Mouse (Mus musculus) natural killer cell, adult 2 months (primary cell): ENCODE data around the gene Zfc3h1.
A peak's percentile ranks its signal among the peaks of the same experiment; 100 is the strongest.

Source experiments
- DNase-seq, 2 experiments: peaks; one replicate each; pipeline ENCODE4 v3.0.0; 2022; ENCODE audit warnings: low spot score in 2 of 2

Zfc3h1 gene

DNA sequence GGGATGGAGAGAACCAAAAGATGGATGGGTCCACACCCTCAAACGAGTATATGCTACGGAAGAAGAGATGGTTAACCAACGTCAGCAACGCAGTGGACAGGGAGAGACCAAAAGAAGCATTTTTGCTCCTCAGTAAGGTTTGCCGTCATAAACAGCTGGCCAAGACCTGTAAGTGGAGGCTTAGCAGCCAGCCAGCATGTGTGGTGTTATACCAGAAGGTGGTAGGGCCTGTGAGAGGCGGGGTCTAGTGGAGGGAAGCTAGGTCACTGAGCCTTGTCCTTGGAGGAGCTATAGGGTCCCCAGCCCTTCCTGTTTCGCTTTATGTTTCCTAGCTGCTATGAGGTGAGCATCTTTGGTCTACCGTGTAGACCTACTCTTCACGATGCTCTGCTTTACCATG, 91.7 kb downstream of the Zfc3h1 start:
- DNase-seq = peak in 1 of 2 experiments; percentile 8

DNA sequence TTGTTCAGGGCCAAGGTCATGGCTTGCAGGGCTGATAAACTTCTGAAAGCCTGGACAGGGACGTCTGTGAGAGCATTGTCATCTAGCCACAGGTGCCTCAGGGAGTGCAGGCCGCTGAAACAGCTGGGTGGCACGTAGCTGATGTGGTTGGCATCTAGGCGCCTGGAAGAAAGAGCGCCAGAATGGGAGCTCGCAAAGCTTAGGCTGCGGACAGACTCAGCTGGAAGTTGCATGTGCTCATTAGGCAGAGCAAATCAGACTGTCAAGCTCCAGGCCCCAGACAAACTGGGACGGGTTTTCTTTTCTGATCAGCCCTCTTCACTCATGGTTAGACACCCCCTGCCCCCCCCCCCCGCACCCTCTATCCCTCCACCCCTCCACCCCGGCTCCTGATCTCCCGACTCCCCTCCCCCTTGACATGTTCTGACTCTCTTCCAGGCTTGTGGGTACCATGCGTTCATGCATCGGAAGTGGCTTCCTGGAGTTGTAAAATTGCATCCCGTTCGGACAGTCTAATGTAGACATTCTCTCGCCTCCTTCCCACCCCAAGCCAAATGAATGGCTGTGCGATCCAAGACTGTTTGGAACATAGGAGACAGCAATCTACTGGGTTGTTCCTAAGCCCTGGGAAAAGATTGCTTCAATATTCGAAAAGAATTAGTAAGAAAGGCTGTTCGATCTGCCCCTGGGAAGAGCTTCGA, 93.8 kb downstream of the Zfc3h1 start:
- no peak for DNase-seq
